Mouse (Mus musculus) urinary bladder, postnatal 0 days (tissue): ENCODE results near the gene Tas2r138. TPM values are rescaled to one million over a fixed set of nuclear protein-coding genes. Genes with fewer than 3 reads are reported as not detected.

Source experiments
- polyA plus RNA-seq: library from polyadenylated mRNA; unstranded; fragments of >200 nt; fragmentation: Nextera tagmentation; extraction: Ambion mirVana; gene quantifications from 2 replicates; pipeline ENCODE4 v1.2.1, GENCODE M21; 2015

The Tas2r138 gene
- polyA plus RNA-seq: not detected in 2 replicates

GRCm38 (mm10) chr6:40613260-40613852, at the start of gene Tas2r138:
TSS of gene Tas2r138 (minus strand) at chr6:40613310.

GRCm38 (mm10) chr6:40628406-40629000, 15.4 kb upstream of the Tas2r138 start, which contains the start of gene Mgam:
TSS of gene Mgam (plus strand) at chr6:40628831.

GRCm38 (mm10) chr6:40585645-40586044, 27.5 kb downstream of the Tas2r138 start, which contains the start of gene Clec5a:
TSS of gene Clec5a (minus strand) at chr6:40585821.

GRCm38 (mm10) chr6:40569187-40569586, 43.9 kb downstream of the Tas2r138 start, which contains the start of gene Olfr460:
TSS of gene Olfr460 (plus strand) at chr6:40569487.

Other genes with a start within 250 kb of the Tas2r138 start
- gene E330009J07Rik, start 177.2 kb downstream of the Tas2r138 start, polyA plus RNA-seq: 3.0 and 3.3 TPM in 2 replicates
- gene Wee2, start 174.2 kb downstream of the Tas2r138 start, polyA plus RNA-seq: not detected in 2 replicates
- gene Ssbp1, start 142.0 kb downstream of the Tas2r138 start, polyA plus RNA-seq: 92.8 and 95.8 TPM in 2 replicates
- not detected in 2 replicates for gene Tas2r137, start 122.1 kb downstream of the Tas2r138 start, polyA plus RNA-seq
- not detected in 2 replicates for gene Tas2r108, start 119.8 kb downstream of the Tas2r138 start, polyA plus RNA-seq
- gene Prss37, start 93.8 kb downstream of the Tas2r138 start, polyA plus RNA-seq: not detected in 2 replicates
- gene Olfr461, start 58.3 kb downstream of the Tas2r138 start, polyA plus RNA-seq: not detected in 2 replicates
- gene Olfr460, start 43.8 kb downstream of the Tas2r138 start, polyA plus RNA-seq: not detected in 2 replicates
- gene Clec5a, start 27.5 kb downstream of the Tas2r138 start, polyA plus RNA-seq: 1.4 and 6.3 TPM in 2 replicates
- gene Mgam, start 15.5 kb upstream of the Tas2r138 start, polyA plus RNA-seq: 0.04 TPM in 1 of 2 replicates, not detected in the other